Mouse (Mus musculus) liver, embryonic 13.5 days (tissue): Measurements from ENCODE around the gene Vmn2r37. TPM values are rescaled to one million over a fixed set of nuclear protein-coding genes. Genes with fewer than 3 reads are reported as not detected.
"Not testable (repeated sequence)": the region's sequence is repeated elsewhere in the genome, so short reads cannot be mapped to it uniquely, and the experiment has no call there.

ENCODE experiments used
- ATAC-seq: fragments of 200-750 bp; cut with Nextera tagmentation; 2 replicates; pipeline ENCODE4 v1.8.0; 2017; ENCODE audit warnings: low read depth, mild to moderate bottlenecking, moderate number of reproducible peaks, moderate library complexity
- DNase-seq: peaks from one replicate; pipeline ENCODE4 v3.0.0; 2022
- H3K27ac ChIP-seq: fragments of 300-500 bp; sonication (generic); 2 replicates; pipeline ENCODE4 v1.5.1; 2015; ENCODE audit warnings: moderate library complexity, mild to moderate bottlenecking, inconsistent platforms
- H3K27me3 ChIP-seq: fragments of 300-500 bp; sonication (generic); 2 replicates; pipeline ENCODE4 v1.6.1; 2015; ENCODE audit warnings: mild to moderate bottlenecking, inconsistent platforms
- H3K36me3 ChIP-seq: fragments of 300-500 bp; sonication (generic); 2 replicates; pipeline ENCODE4 v1.6.1; 2015; ENCODE audit warnings: mild to moderate bottlenecking, inconsistent platforms
- H3K4me1 ChIP-seq: fragments of 300-500 bp; sonication (generic); replicated peaks from 2 replicates; pipeline ENCODE4 v1.6.1; 2015; ENCODE audit warnings: inconsistent platforms
- H3K4me2 ChIP-seq: fragments of 300-500 bp; sonication (generic); 2 replicates; pipeline ENCODE4 v1.6.1; 2015; ENCODE audit warnings: inconsistent platforms, mild to moderate bottlenecking, moderate library complexity
- H3K4me3 ChIP-seq: fragments of 300-500 bp; sonication (generic); replicated peaks from 2 replicates; pipeline ENCODE4 v1.5.1; 2015; ENCODE audit warnings: mild to moderate bottlenecking, inconsistent platforms
- H3K9ac ChIP-seq: fragments of 300-500 bp; sonication (generic); 2 replicates; pipeline ENCODE4 v1.6.1; 2015; ENCODE audit warnings: mild to moderate bottlenecking, inconsistent platforms
- H3K9me3 ChIP-seq: fragments of 300-500 bp; sonication (generic); replicated peaks from 2 replicates; pipeline ENCODE4 v1.6.1; 2016; ENCODE audit warnings: inconsistent platforms
- WGBS: fragments of 180-500 bp; shearing (Covaris S2); methylation state at CpG from one replicate; pipeline ENCODE4 v1.1.7; 2015; ENCODE audit not compliant: insufficient replicate concordance; 5-methylcytosine and 5-hydroxymethylcytosine counted together
- polyA plus RNA-seq: library from polyadenylated mRNA; unstranded; fragments of >200 nt; fragmentation: Nextera tagmentation; extraction: Ambion mirVana; gene quantifications from 2 replicates; pipeline ENCODE4 v1.2.1, GENCODE M21; 2015

The Vmn2r37 gene
- not detected in 2 replicates for polyA plus RNA-seq

- not testable (repeated sequence) for H3K4me1 ChIP-seq, ATAC-seq, H3K27ac ChIP-seq, H3K36me3 ChIP-seq, H3K9ac ChIP-seq, DNase-seq, H3K9me3 ChIP-seq, H3K4me2 ChIP-seq, H3K4me3 ChIP-seq, H3K27me3 ChIP-seq
- WGBS: 38% methylated on average over 1 of the region's 2 CpGs
Measured at GRCm38 (mm10) chr7:9223553-9223952, at the start of gene Vmn2r37. Gene Vmn2r37, minus strand, starts transcription at chr7:9223653.

Other genes starting within 250 kb of the Vmn2r37 start
- not detected in 2 replicates for gene Vmn2r39, start 192.9 kb downstream of the Vmn2r37 start, polyA plus RNA-seq
- gene Vmn2r38, start 125.8 kb downstream of the Vmn2r37 start, polyA plus RNA-seq: not detected in 2 replicates